Mouse (Mus musculus) embryonic stem cell, embryonic (primary cell): ENCODE data around the gene Btla.

Experiments used
- CTCF ChIA-PET, 4 experiments: fragments of 300-600 bp in 2 of 4; fragments of 350-600 bp in 2 of 4; sonication (Branson Sonifier 250); formaldehyde crosslinking; loops; one replicate each; lab custom pipeline; 2022; ENCODE audit warnings: inconsistent platforms in 2 of 4; lab: Charles Lee
- POLR2A ChIA-PET, 4 experiments: fragments of 300-600 bp in 2 of 4; fragments of 350-600 bp in 2 of 4; sonication (Branson Sonifier 250); formaldehyde crosslinking; loops; one replicate each; lab custom pipeline; 2022; ENCODE audit warnings: antibody characterized with exemption in 4 of 4, inconsistent platforms in 1 of 4; lab: Charles Lee

Btla gene

DNA sequence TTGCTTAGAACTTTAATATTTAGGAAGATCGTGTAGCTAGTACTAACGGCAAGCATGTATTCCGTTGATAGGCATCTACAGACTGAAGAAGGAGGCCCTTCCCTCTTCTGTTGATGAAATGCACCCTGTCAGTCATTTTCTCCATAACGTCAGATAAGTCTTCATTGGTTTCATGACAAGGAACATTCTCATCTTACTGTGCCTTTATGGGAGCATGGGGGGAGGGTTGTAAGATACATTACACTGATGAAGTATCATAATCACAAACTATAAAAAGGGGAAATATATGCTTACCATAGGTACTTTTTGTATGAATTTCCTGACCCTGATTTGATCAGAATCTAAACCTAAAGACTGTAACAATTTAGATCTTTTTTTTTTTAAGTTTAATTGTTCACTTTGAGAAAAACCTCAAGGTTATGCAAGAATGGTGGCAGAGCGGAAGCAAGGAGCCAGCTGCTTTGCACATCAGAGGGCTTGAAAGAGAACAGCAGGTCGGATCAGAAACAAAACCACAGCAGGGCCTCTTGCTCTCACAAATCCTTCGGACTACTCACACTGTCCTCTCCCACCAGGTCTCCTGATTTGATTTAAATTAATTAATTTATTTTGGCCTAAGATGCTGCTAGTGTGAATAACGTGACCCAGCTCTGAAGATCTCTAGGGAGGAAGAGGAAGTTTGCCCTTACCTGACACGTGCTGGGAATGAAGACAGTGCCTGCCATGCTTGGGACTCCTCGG is at the start of gene Btla:
TSS of gene Btla (plus strand) at position 668 of the 741 bp plus-strand sequence.
- ChIA-PET POLR2A (interaction anchor here in 1 of 4 experiments (0.6 kb wide), 1 partner anchor 71 kb away, joined by 4 read pairs; no protein-coding TSS in a partner anchor), CTCF (interaction anchor here in 2 of 4 experiments (0.6 to 1.2 kb wide), 2 partner anchors 17 to 32 kb away, joined by 4 read pairs; no protein-coding TSS in a partner anchor)

- ChIA-PET POLR2A (no interaction called here), CTCF (no interaction called here)
Measured at GRCm38 (mm10) chr16:45178552-45178951, 45.6 kb upstream of the Btla start.

GRCm38 (mm10) chr16:45181824-45182223 is 42.3 kb upstream of the Btla start:
- ChIA-PET CTCF (no interaction called here), POLR2A (no interaction called here)

GRCm38 (mm10) chr16:45192613-45193012 is 31.5 kb upstream of the Btla start:
- ChIA-PET CTCF (interaction anchor here in 3 of 4 experiments (0.6 to 1.4 kb wide), 4 partner anchors 32 to 1247 kb away, joined by 3 to 8 read pairs (median 4); partner anchors contain the start of gene Btla (in 1 of the 3)), POLR2A (no interaction called here)

GRCm38 (mm10) chr16:45196816-45197215 is 27.3 kb upstream of the Btla start:
- POLR2A ChIA-PET, result no interaction called here
- CTCF ChIA-PET, result interaction anchor here in 3 of 4 experiments (0.6 to 0.7 kb wide), 3 partner anchors 12 to 340 kb away, joined by 3 read pairs; no protein-coding TSS in a partner anchor

- POLR2A ChIA-PET, result no interaction called here
- CTCF ChIA-PET, result no interaction called here
Measured at GRCm38 (mm10) chr16:45201395-45201794, 22.7 kb upstream of the Btla start.

GRCm38 (mm10) chr16:45204438-45204837 is 19.7 kb upstream of the Btla start:
- ChIA-PET CTCF (no interaction called here), POLR2A (interaction anchor here in 1 of 4 experiments (0.8 kb wide), 1 partner anchor 52 kb away, joined by 3 read pairs; no protein-coding TSS in a partner anchor)

- CTCF ChIA-PET, result no interaction called here
Measured at GRCm38 (mm10) chr16:45204859-45205670, 19.1 kb upstream of the Btla start.

DNA sequence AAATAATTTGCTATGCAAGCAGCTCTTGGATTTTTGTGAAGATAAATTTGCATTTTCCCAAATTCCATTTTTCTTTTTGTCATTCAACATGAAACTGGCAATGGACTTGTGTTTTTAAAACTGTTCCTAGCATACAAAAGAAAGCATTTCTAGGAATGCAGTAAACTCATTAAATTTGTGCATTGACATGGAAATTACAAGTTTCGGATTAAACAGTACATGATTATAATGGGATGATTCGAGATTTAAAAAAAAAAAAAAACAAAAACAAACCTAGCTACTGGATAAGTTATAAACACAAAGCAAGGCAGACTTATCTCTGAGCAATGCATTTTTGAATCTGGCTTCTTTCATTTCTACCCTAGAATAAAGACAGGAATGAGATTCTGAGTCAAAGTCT is 2.1 kb upstream of the Btla start:
- CTCF ChIA-PET, result interaction anchor here in 1 of 4 experiments (0.6 kb wide), 1 partner anchor 915 kb away, joined by 4 read pairs; no protein-coding TSS in a partner anchor

More at GRCm38 (mm10) chr16:45204859-45205670, 19.1 kb upstream of the Btla start:
- POLR2A ChIA-PET, result interaction anchor here in 1 of 4 experiments (0.8 kb wide), 1 partner anchor 52 kb away, joined by 3 read pairs; no protein-coding TSS in a partner anchor

GRCm38 (mm10) chr16:45222771-45223170 is 1.3 kb upstream of the Btla start:
- CTCF ChIA-PET, result interaction anchor here in 1 of 4 experiments (0.6 kb wide), 1 partner anchor 914 kb away, joined by 4 read pairs; no protein-coding TSS in a partner anchor
- POLR2A ChIA-PET, result no interaction called here

More for the DNA sequence above, 2.1 kb upstream of the Btla start:
- POLR2A ChIA-PET, result no interaction called here

DNA sequence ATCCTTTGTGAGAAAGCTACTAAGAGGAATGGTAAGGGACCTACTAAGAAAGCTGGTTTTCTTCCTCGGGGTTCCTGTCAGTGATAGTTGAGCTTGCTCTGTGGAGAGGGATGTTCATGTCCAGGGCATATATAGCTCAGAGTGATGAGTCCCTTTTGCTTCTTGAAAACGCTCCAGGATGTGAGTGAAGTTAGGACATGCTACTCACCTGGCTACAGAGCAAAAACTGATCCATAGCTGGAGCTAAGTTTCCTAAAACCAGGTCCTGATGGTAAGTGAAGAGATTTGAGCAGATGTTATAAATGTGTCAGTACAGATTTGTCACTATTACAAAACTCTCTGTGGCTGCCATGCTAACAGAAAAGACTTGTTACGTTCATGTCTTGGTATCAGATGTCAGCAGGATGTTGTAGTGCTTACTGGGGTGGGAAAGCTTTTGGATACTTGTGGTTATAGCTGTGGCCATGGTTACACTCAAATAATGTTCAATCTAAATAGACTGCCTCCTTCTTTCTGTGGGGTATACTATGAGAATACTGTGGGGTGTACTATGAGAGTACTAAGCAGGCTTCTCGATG is 405 bp downstream of the Btla start:
- ChIA-PET CTCF (interaction anchor here in 2 of 4 experiments (0.6 to 1.2 kb wide), 2 partner anchors 16 to 33 kb away, joined by 4 read pairs; no protein-coding TSS in a partner anchor), POLR2A (interaction anchor here in 1 of 4 experiments (0.6 kb wide), 1 partner anchor 71 kb away, joined by 4 read pairs; no protein-coding TSS in a partner anchor)

GRCm38 (mm10) chr16:45227002-45227401 is 2.9 kb downstream of the Btla start:
- ChIA-PET CTCF (no interaction called here), POLR2A (no interaction called here)

GRCm38 (mm10) chr16:45231296-45231695 is 7.2 kb downstream of the Btla start:
- POLR2A ChIA-PET, result no interaction called here
- CTCF ChIA-PET, result no interaction called here

DNA sequence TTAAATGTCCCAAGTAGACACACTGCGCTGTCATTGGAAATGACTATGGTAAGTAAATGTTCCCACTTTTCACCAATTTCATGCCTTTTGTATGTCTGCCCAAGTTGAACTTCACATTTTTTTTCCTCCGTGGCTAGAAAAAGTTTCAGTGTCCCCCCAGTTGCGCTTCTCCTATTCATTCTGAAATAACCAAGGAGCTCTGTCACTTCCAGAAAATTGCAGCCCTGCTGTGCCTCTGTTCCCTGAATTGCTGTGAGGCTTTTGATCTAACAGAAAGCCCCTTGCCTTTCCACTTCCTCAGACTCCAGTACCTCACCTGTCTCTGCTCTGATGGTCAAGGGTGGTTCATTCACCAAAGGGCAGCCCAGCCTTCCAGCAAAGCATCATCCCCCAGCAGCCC is 8.9 kb downstream of the Btla start:
- ChIA-PET CTCF (no interaction called here), POLR2A (no interaction called here)

GRCm38 (mm10) chr16:45242700-45243099 is 18.6 kb downstream of the Btla start:
- CTCF ChIA-PET, result no interaction called here
- POLR2A ChIA-PET, result no interaction called here

GRCm38 (mm10) chr16:45244930-45245472 is 20.9 kb downstream of the Btla start:
- POLR2A ChIA-PET, result no interaction called here
- CTCF ChIA-PET, result no interaction called here

DNA sequence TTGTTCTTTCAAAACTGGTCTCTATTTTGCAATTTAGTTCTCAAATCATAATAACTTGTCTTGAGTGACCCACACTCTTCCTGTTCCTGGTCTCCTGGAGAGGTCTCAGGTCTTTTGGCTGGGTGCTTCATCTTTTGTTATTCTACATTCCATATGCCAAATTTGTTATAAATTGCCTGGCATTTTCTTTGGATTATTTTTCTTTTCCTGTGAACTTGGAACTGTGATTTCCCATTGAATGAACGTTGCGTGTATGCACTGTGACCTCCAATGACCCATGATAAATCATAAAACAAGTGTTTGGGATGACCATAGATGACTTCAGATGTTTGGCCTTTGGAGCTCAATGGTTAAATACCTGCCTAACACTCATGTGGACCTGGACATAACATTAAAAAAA is 25.6 kb downstream of the Btla start:
- ChIA-PET POLR2A (no interaction called here), CTCF (no interaction called here)

- CTCF ChIA-PET, result no interaction called here
- POLR2A ChIA-PET, result no interaction called here
Measured at GRCm38 (mm10) chr16:45250317-45250716, 26.2 kb downstream of the Btla start.
